11 mouse cellular contexts compared by ENCODE assay signal in the genomic region with DNA sequence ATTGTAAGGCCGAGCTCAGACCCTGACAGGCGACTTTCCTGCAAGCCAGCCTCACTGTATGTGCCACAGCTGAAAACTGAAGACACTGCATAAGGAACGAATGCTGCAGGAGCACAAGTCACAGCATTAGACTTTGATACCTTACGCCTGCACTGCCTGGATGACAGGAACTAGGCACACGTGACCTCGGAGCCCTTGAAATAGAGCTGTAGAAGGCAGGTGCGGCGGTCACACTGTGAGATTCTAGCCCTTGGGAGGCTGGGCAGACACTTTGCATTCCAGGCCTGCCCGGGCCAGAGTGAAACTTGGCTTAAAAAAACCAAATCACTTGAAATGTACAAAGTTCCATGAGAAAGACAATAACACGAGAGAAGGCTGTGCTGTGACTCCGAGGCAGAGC. TPM values are rescaled to one million over a fixed set of nuclear protein-coding genes. Genes with fewer than 3 reads are reported as not detected.
DNase-seq lines count a peak whose midpoint lies in the region; ATAC-seq and TF ChIP-seq lines count a peak whose summit lies in the region.
"Had no signal": no experiment of that assay in that cellular context is flagged by ENCODE, and none has a peak within 500 bp of the region (broad histone marks: within the 10 kb centered on the region; RNA-seq: fewer than 3 reads in every experiment).

No protein-coding gene starts in this region.

- H3K4me1 ChIP-seq in heart, adult 2 months (ENCODE audit: control insufficient read depth, insufficient read depth, low read length), result peaks cover 5% of the 10 kb centered on the region
- H3K4me1 ChIP-seq in kidney, adult 2 months (ENCODE audit: control insufficient read depth, insufficient read depth, low read length), result peaks cover 3% of the 10 kb centered on the region; the same call in 1 of the 2 replicates
- no peaks in the 10 kb centered on the region for H3K4me1 ChIP-seq in hindbrain, embryonic 11.5 days (replicated peaks; ENCODE audit: control insufficient read depth, insufficient read depth, low read length)

- TF ChIP-seq CTCF in heart, adult 2 months (IDR thresholded peaks at IDR 0.05), result no peak
- no peak for TF ChIP-seq CTCF in kidney, adult 2 months (conservative IDR thresholded peaks at IDR 0.05; ENCODE audit: insufficient read depth, insufficient read length, low read depth, low read length)

- TF ChIP-seq EP300 in heart, adult 2 months (IDR thresholded peaks at IDR 0.05; ENCODE audit: insufficient read depth, low read depth, low read length), result no peak

- H3K4me3 ChIP-seq in heart, adult 2 months, result no peak overlapping the region
- H3K4me3 ChIP-seq in kidney, adult 2 months (ENCODE audit: insufficient read depth, low read depth, low read length), result no peak overlapping the region
- H3K4me3 ChIP-seq in hindbrain, embryonic 11.5 days (ENCODE audit: low read depth, low read length), result no peak overlapping the region

- H3K9ac ChIP-seq in heart, adult 2 months (ENCODE audit: low read depth, low read length), result no peak overlapping the region
- no peak overlapping the region for H3K9ac ChIP-seq in hindbrain, embryonic 11.5 days (ENCODE audit: low read depth, low read length)
- H3K9ac ChIP-seq: forebrain, postnatal 0 days had no signal

- no peaks in the 10 kb centered on the region for H3K9me3 ChIP-seq in hindbrain, embryonic 11.5 days (ENCODE audit: control insufficient read depth, low read length)

- DNase-seq in heart, adult 2 months, result peak; percentile 23 to 39
- no peak for DNase-seq in heart, postnatal 36 days
- DNase-seq in forelimb bud, embryonic 11.5 days (ENCODE audit: low read depth, low spot score), result peak; percentile 7
- DNase-seq in kidney, adult 2 months, result peak; percentile 91
- peak; percentile 70 for DNase-seq in lung, postnatal 25 days (ENCODE audit: low spot score)
- DNase-seq in frontal cortex, adult 2 months (ENCODE audit: extremely low spot score in 1 of 2, low spot score in 1 of 2), result no peak
- DNase-seq in adrenal gland, adult 18-20 months (ENCODE audit: low spot score in 2 of 2), result no peak
- DNase-seq in hindbrain, embryonic 11.5 days (ENCODE audit: low spot score), result no peak
- DNase-seq: cerebellum, postnatal 36 days; forebrain, postnatal 0 days had no signal

- no peaks in the 10 kb centered on the region for H3K27me3 ChIP-seq in heart, adult 2 months (ENCODE audit: control insufficient read depth, insufficient read depth, low read length)
- H3K27me3 ChIP-seq in kidney, adult 2 months (replicated peaks; ENCODE audit: control insufficient read depth, insufficient read depth, low read length), result no peaks in the 10 kb centered on the region
- no peaks in the 10 kb centered on the region for H3K27me3 ChIP-seq in hindbrain, embryonic 11.5 days (ENCODE audit: control insufficient read depth, insufficient read depth, low read length)

- no peaks in the 10 kb centered on the region; the same call in 1 of the 2 replicates for H3K36me3 ChIP-seq in heart, adult 2 months (ENCODE audit: control insufficient read depth, insufficient read depth, low read length)
- peaks cover 5% of the 10 kb centered on the region for H3K36me3 ChIP-seq in kidney, adult 2 months (ENCODE audit: control insufficient read depth, insufficient read depth, low read length)
- H3K36me3 ChIP-seq in hindbrain, embryonic 11.5 days (ENCODE audit: control insufficient read depth, insufficient read depth, low read length), result no peaks in the 10 kb centered on the region

- 65% methylated on average over 11 of the region's 11 CpGs for WGBS in heart, adult 2 months
- 44% methylated on average over 11 of the region's 11 CpGs for WGBS in kidney, adult 2 months
- 90% methylated on average over 11 of the region's 11 CpGs for WGBS in hindbrain, embryonic 11.5 days

- intact Hi-C loops in heart, adult 2 months (cut with DNase I), result loop anchor here (10.0 kb wide), 1 partner anchor 266 kb away; a partner anchor contains a TSS
- intact Hi-C loops in heart, postnatal 36 days (cut with DNase I), result no loop called here

- H3K79me2 ChIP-seq in heart, adult 2 months (replicated peaks; ENCODE audit: control insufficient read depth, insufficient read depth, low read length), result peaks cover 13% of the 10 kb centered on the region

- no peak overlapping the region for H3K4me2 ChIP-seq in hindbrain, embryonic 11.5 days (replicated peaks; ENCODE audit: low read depth, low read length)

- no peak for ATAC-seq in hindbrain, embryonic 11.5 days (ENCODE audit: low FRiP score)
- ATAC-seq: forebrain, postnatal 0 days had no signal

- peak overlapping the region; percentile 8 for H3K27ac ChIP-seq in heart, adult 2 months
- H3K27ac ChIP-seq in kidney, adult 2 months (ENCODE audit: insufficient read depth, low read depth, low read length), result no peak overlapping the region
- no peak overlapping the region for H3K27ac ChIP-seq in hindbrain, embryonic 11.5 days (ENCODE audit: low read depth, low read length)

- no peak for TF ChIP-seq POLR2A in heart, adult 2 months (IDR thresholded peaks at IDR 0.05; ENCODE audit: insufficient read depth, low read depth, low read length)
- no peak for TF ChIP-seq POLR2A in kidney, adult 2 months (IDR thresholded peaks at IDR 0.05; ENCODE audit: low read depth, low read length)

RNA-seq across cellular contexts. Expression of a gene that starts 9.8 kb away (rescaled TPM):
- 10 to 100 TPM; 25.7 to 27.3 TPM for total RNA-seq in heart, adult 2 months (2021)
- 7.0 and 11.8 TPM in 2 replicates for polyA plus RNA-seq in heart, adult 2 months (2012; rRNA removed)
- total RNA-seq in heart, postnatal 36 days (2021), result 10 to 100 TPM; 23.5 to 29.3 TPM
- 10.5 and 14.4 TPM in 2 replicates for polyA plus RNA-seq in kidney, adult 2 months (2012; rRNA removed)
- polyA plus RNA-seq in frontal cortex, adult 2 months (2012; rRNA removed), result 30.2 and 33.5 TPM in 2 replicates
- 10 to 100 TPM; 42.0 to 74.7 TPM for total RNA-seq in adrenal gland, adult 18-20 months (2021)
- 23.2 and 28.1 TPM in 2 replicates for polyA plus RNA-seq in hindbrain, embryonic 11.5 days (2014; fragmentation: Nextera tagmentation; extraction: Ambion mirVana)

RNA-seq across cellular contexts. Expression of a gene that starts 59.3 kb away (rescaled TPM):
- total RNA-seq in heart, adult 2 months (2021), result under 1 TPM; 0.08 to 0.16 TPM
- polyA plus RNA-seq in heart, adult 2 months (2012; rRNA removed), result 0.27 and 0.47 TPM in 2 replicates
- total RNA-seq in heart, postnatal 36 days (2021), result under 1 TPM in 1 of 2 experiments, not detected in 1; 0.08 TPM
- 0.23 and 0.25 TPM in 2 replicates for polyA plus RNA-seq in kidney, adult 2 months (2012; rRNA removed)
- polyA plus RNA-seq in frontal cortex, adult 2 months (2012; rRNA removed), result 0.14 and 0.17 TPM in 2 replicates
- under 1 TPM; 0.43 to 0.74 TPM for total RNA-seq in adrenal gland, adult 18-20 months (2021)
- polyA plus RNA-seq in hindbrain, embryonic 11.5 days (2014; fragmentation: Nextera tagmentation; extraction: Ambion mirVana), result 0.28 TPM in 1 of 2 replicates, not detected in the other
- polyA plus RNA-seq: forebrain, postnatal 0 days; neural tube, embryonic 11.5 days had no signal

Comparison
In these comparisons a context has a peak if more than half of its experiments do, and no peak if none do; other contexts are left out.
1. DNase-seq: peak in heart, adult 2 months (2 of 2), forelimb bud, embryonic 11.5 days (single experiment), kidney, adult 2 months (single experiment) and lung, postnatal 25 days (single experiment); none in heart, postnatal 36 days (0 of 2), frontal cortex, adult 2 months (0 of 2), adrenal gland, adult 18-20 months (0 of 2) and hindbrain, embryonic 11.5 days (single experiment).